Mouse (Mus musculus) heart, embryonic 14.5 days (tissue): ENCODE results near the gene Olfr93. TPM values are rescaled to one million over a fixed set of nuclear protein-coding genes. Genes with fewer than 3 reads are reported as not detected.

Experiments
- polyA plus RNA-seq: library from polyadenylated mRNA; unstranded; fragments of >200 nt; fragmentation: Nextera tagmentation; extraction: Ambion mirVana; gene quantifications from 2 replicates; pipeline ENCODE4 v1.2.1, GENCODE M21; 2014

Olfr93 gene
- polyA plus RNA-seq, 1 experiment from 2014 or later, result not detected

Other genes with a start within 250 kb of the Olfr93 start
- gene Rnf39, start 218.6 kb downstream of the Olfr93 start, polyA plus RNA-seq, result 0.24 and 0.45 TPM in 2 replicates
- 95.7 and 98.4 TPM in 2 replicates for gene Ppp1r11, start 209.8 kb downstream of the Olfr93 start, polyA plus RNA-seq
- 42.0 and 43.9 TPM in 2 replicates for gene Znrd1, start 202.9 kb downstream of the Olfr93 start, polyA plus RNA-seq
- gene Znrd1as, start 202.9 kb downstream of the Olfr93 start, polyA plus RNA-seq, result 8.1 and 8.6 TPM in 2 replicates
- gene 2410137M14Rik, start 180.3 kb downstream of the Olfr93 start, polyA plus RNA-seq, result 0.32 TPM in 1 of 2 replicates, not detected in the other
- gene H2-M5, start 172.0 kb downstream of the Olfr93 start, polyA plus RNA-seq, result 0.23 and 0.75 TPM in 2 replicates
- 38.3 and 43.4 TPM in 2 replicates for gene Zfp57, start 160.3 kb downstream of the Olfr93 start, polyA plus RNA-seq
- gene Mog, start 138.1 kb downstream of the Olfr93 start, polyA plus RNA-seq, result 0.15 TPM in 1 of 2 replicates, not detected in the other
- 3.6 and 8.0 TPM in 2 replicates for gene Gabbr1, start 115.5 kb downstream of the Olfr93 start, polyA plus RNA-seq
- not detected in 2 replicates for gene Olfr90, start 73.0 kb downstream of the Olfr93 start, polyA plus RNA-seq
- not detected in 2 replicates for gene Olfr91, start 63.2 kb downstream of the Olfr93 start, polyA plus RNA-seq
- gene Olfr92, start 41.4 kb downstream of the Olfr93 start, polyA plus RNA-seq, result not detected in 2 replicates
- not detected in 2 replicates for gene Ubd, start 32.4 kb upstream of the Olfr93 start, polyA plus RNA-seq
- gene Olfr94, start 39.5 kb upstream of the Olfr93 start, polyA plus RNA-seq, result not detected in 2 replicates
- not detected in 2 replicates for gene Olfr95, start 51.6 kb upstream of the Olfr93 start, polyA plus RNA-seq
- not detected in 2 replicates for gene Olfr96, start 58.7 kb upstream of the Olfr93 start, polyA plus RNA-seq
- not detected in 2 replicates for gene Olfr97, start 75.8 kb upstream of the Olfr93 start, polyA plus RNA-seq
- not detected in 2 replicates for gene Olfr98, start 102.3 kb upstream of the Olfr93 start, polyA plus RNA-seq
- gene H2-M3, start 108.7 kb upstream of the Olfr93 start, polyA plus RNA-seq, result 1.1 and 2.1 TPM in 2 replicates
- gene Olfr99, start 122.0 kb upstream of the Olfr93 start, polyA plus RNA-seq, result not detected in 2 replicates
- not detected in 2 replicates for gene Olfr101, start 142.8 kb upstream of the Olfr93 start, polyA plus RNA-seq
- not detected in 2 replicates for gene Olfr102, start 155.6 kb upstream of the Olfr93 start, polyA plus RNA-seq
- gene Olfr103, start 178.2 kb upstream of the Olfr93 start, polyA plus RNA-seq, result not detected in 2 replicates
- gene Olfr104-ps, start 198.1 kb upstream of the Olfr93 start, polyA plus RNA-seq, result not detected in 2 replicates
- not detected in 2 replicates for gene Olfr105-ps, start 217.5 kb upstream of the Olfr93 start, polyA plus RNA-seq
- not detected in 2 replicates for gene Olfr106-ps, start 228.9 kb upstream of the Olfr93 start, polyA plus RNA-seq
- gene Olfr107, start 237.7 kb upstream of the Olfr93 start, polyA plus RNA-seq, result not detected in 2 replicates